Mouse (Mus musculus) MEL (cell line): ENCODE measurements at regions not wholly inside any gene's neighbourhood (a gene's known extent, or its start where the extent isn't known, plus 50 kb on each side); places are given as distances from the start of the nearest gene placed in this dataset.

Experiments
- CHD1 ChIP-seq: IDR thresholded peaks from 2 replicates; pipeline ENCODE4 v1.6.1; 2012; ENCODE audit warnings: low read depth, mild to moderate bottlenecking, inconsistent platforms, low read length, improper control_type of control experiment
- CHD2 ChIP-seq: IDR thresholded peaks from 2 replicates; pipeline ENCODE4 v1.6.1; 2011; ENCODE audit warnings: low read length, improper control_type of control experiment
- CTCF ChIP-seq, 3 experiments: IDR thresholded peaks in 2 of 3; conservative IDR thresholded peaks in 1 of 3; 2 replicates each; pipeline ENCODE4 v1.5.1; 2011 to 2012; ENCODE audit warnings: low read length in 3 of 3, low read depth in 2 of 3, mild to moderate bottlenecking in 2 of 3, improper control_type of control experiment in 1 of 3, inconsistent platforms in 1 of 3, mixed read lengths in 1 of 3, moderate library complexity in 1 of 3; ENCODE audit not compliant: control insufficient read depth in 1 of 3, insufficient read depth in 1 of 3, poor library complexity in 1 of 3, severe bottlenecking in 1 of 3
- EP300 ChIP-seq, 2 experiments: IDR thresholded peaks; 2 replicates each; pipeline ENCODE4 v1.6.1; 2011; ENCODE audit warnings: improper control_type of control experiment in 2 of 2, low read length in 2 of 2, low read depth in 1 of 2, mild to moderate bottlenecking in 1 of 2
- GATA1 ChIP-seq: IDR thresholded peaks from 2 replicates; pipeline ENCODE4 v1.6.1; 2011; ENCODE audit warnings: low read depth, low read length, improper control_type of control experiment
- MAFK ChIP-seq: IDR thresholded peaks from 2 replicates; pipeline ENCODE4 v1.6.1; 2011; ENCODE audit warnings: low read depth, mild to moderate bottlenecking, low read length, improper control_type of control experiment, borderline replicate concordance
- MAZ ChIP-seq: IDR thresholded peaks from 2 replicates; pipeline ENCODE4 v1.6.1; 2012; ENCODE audit warnings: low read depth, mild to moderate bottlenecking, inconsistent platforms, low read length, improper control_type of control experiment
- MYB ChIP-seq: IDR thresholded peaks from 2 replicates; pipeline ENCODE4 v1.6.1; 2011; ENCODE audit warnings: mild to moderate bottlenecking, low read depth, low read length, improper control_type of control experiment
- POLR2A ChIP-seq, 2 experiments: IDR thresholded peaks; 2 replicates each; pipeline ENCODE4 v1.6.1; 2011 to 2012; ENCODE audit warnings: low read length in 2 of 2, mild to moderate bottlenecking in 2 of 2, control low read depth in 1 of 2, improper control_type of control experiment in 1 of 2, low read depth in 1 of 2, moderate library complexity in 1 of 2; ENCODE audit not compliant: control insufficient read depth in 1 of 2, insufficient read depth in 1 of 2, poor library complexity in 1 of 2
- POLR2AphosphoS2 ChIP-seq: IDR thresholded peaks from 2 replicates; pipeline ENCODE4 v1.6.1; 2011; ENCODE audit warnings: low read length, improper control_type of control experiment
- POLR2AphosphoS5 ChIP-seq: IDR thresholded peaks from 2 replicates; pipeline ENCODE4 v1.6.1; 2012; ENCODE audit warnings: low read depth, borderline replicate concordance, mild to moderate bottlenecking, inconsistent platforms, low read length, moderate library complexity, mixed read lengths
- SIN3A ChIP-seq: IDR thresholded peaks from 2 replicates; pipeline ENCODE4 v1.6.1; 2012; ENCODE audit warnings: low read length, improper control_type of control experiment, inconsistent platforms

GRCm38 (mm10) chr17:83977725-83978124, 130.0 kb upstream of the Haao start:
- TF ChIP-seq CTCF (IDR thresholded peaks at IDR 0.05 in 2 of 3, conservative IDR thresholded peaks at IDR 0.05 in 1 of 3; ENCODE audit: control insufficient read depth in 1 of 3, insufficient read depth in 1 of 3, low read depth in 2 of 3, low read length in 3 of 3, poor library complexity in 1 of 3, severe bottlenecking in 1 of 3) (no peak), CHD1 (no peak), POLR2A (IDR thresholded peaks at IDR 0.05; ENCODE audit: control insufficient read depth in 1 of 2, insufficient read depth in 1 of 2, low read depth in 1 of 2, low read length in 2 of 2, poor library complexity in 1 of 2) (no peak), POLR2AphosphoS5 (no peak), POLR2AphosphoS2 (no peak), GATA1 (no peak), MAFK (no peak), SIN3A (no peak), CHD2 (no peak), MYB (no peak), EP300 (IDR thresholded peaks at IDR 0.05; ENCODE audit: low read depth in 1 of 2, low read length in 2 of 2) (no peak), MAZ (no peak)
